Mouse (Mus musculus) CD4-positive, CD25-positive, alpha-beta regulatory T cell, adult 4 months (primary cell): ENCODE results near the gene Abca12. TPM values are rescaled to one million over a fixed set of nuclear protein-coding genes. Genes with fewer than 3 reads are reported as not detected.

Source experiments
- polyA plus RNA-seq, 2 experiments: library from polyadenylated mRNA; unstranded; fragments of 100-300 nt; shearing (Covaris generic); gene quantifications; one replicate each; pipeline ENCODE4 v1.2.1; 2017

Gene Abca12
- polyA plus RNA-seq, 2 experiments from 2014 or later: not detected

Other genes with a start within 250 kb of the Abca12 start
- gene Atic, start 142.2 kb upstream of the Abca12 start, polyA plus RNA-seq: 10 to 100 TPM; 64.3 to 78.8 TPM
- under 1 TPM; 0.22 to 0.37 TPM for gene Fn1, start 238.3 kb upstream of the Abca12 start, polyA plus RNA-seq